Mouse (Mus musculus): ENCODE measurements at regions not wholly inside any gene's neighbourhood (a gene's known extent, or its start where the extent isn't known, plus 50 kb on each side); places are given as distances from the start of the nearest gene placed in this dataset.

DNA sequence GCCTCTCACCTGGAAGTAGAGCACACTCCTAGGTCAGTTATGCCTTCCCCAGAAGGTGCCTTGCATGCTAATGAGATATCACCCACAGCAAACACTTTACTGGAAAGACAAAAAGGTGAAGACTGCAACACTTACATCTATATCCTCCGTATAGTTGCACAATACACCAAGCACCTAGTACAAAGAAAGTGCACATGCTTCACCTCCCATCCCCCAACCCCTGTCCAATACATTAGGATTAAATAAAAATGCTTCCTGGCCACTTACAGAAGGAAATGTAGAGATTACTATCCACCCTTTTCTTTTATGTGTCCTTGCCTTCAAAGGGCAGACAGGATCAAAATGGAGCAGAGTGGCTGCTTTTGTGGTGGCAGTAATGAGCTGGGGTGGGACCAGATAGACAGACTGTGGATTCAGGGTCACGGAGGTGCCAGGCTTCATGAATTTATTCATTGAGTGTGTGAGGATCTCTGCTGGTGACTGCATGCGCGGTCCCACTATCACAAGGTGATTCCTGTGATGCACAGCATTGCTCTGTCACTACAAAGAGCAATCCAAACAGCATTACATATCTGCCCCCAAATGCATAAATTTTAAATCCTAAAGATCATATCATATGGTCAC is 109.9 kb upstream of the Fat4 start:
- H3K27ac ChIP-seq (replicated peaks): no peak overlapping the region
- WGBS: 43% methylated on average over 4 of the region's 4 CpGs
- H3K4me3 ChIP-seq: no peak overlapping the region
- no peak overlapping the region for H3K9ac ChIP-seq (replicated peaks)
- no peaks in the 10 kb centered on the region for H3K4me1 ChIP-seq
- H3K4me2 ChIP-seq (replicated peaks): no peak overlapping the region
- no peaks in the 10 kb centered on the region for H3K9me3 ChIP-seq
- H3K36me3 ChIP-seq: no peaks in the 10 kb centered on the region
- ATAC-seq (replicated peaks): peak; percentile 43; the same call in 1 of the 2 replicates
- H3K27me3 ChIP-seq: no peaks in the 10 kb centered on the region

DNA sequence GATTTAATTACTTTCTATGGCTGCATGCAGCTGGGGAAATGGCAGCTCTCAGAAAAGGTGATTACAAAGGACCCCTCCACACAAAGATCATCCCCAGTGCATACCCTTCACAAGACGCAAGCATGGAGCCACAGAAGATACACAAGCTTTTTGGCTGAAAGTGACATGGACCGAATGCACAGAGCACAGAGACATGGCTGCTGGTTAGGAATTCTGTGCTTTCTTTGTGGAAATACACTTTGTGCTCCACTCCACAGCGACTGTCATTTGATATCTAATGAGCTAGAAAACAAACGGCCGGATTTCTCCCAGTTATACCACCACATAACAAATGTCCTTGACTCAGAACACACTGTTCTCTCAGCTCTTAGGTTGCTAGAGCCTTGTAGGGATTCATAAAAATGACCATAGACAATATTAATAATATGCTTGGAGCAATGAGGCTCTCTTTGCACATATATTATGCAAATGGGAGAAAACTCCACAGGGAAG is 132.1 kb upstream of the Fat4 start:
- Histone ChIP-seq H3K9ac (replicated peaks) (no peak overlapping the region), H3K27ac (replicated peaks) (peak overlapping the region; percentile 36), H3K9me3 (no peaks in the 10 kb centered on the region), H3K4me1 (peaks cover 10% of the 10 kb centered on the region; the same call in 1 of the 2 replicates), H3K4me3 (no peak overlapping the region), H3K27me3 (no peaks in the 10 kb centered on the region), H3K36me3 (no peaks in the 10 kb centered on the region), H3K4me2 (replicated peaks) (no peak overlapping the region)
- ATAC-seq (replicated peaks): 0 out of 2 replicates have a peak, but pooled peaks have one; percentile 32
- 26% methylated on average over 5 of the region's 5 CpGs for WGBS

DNA sequence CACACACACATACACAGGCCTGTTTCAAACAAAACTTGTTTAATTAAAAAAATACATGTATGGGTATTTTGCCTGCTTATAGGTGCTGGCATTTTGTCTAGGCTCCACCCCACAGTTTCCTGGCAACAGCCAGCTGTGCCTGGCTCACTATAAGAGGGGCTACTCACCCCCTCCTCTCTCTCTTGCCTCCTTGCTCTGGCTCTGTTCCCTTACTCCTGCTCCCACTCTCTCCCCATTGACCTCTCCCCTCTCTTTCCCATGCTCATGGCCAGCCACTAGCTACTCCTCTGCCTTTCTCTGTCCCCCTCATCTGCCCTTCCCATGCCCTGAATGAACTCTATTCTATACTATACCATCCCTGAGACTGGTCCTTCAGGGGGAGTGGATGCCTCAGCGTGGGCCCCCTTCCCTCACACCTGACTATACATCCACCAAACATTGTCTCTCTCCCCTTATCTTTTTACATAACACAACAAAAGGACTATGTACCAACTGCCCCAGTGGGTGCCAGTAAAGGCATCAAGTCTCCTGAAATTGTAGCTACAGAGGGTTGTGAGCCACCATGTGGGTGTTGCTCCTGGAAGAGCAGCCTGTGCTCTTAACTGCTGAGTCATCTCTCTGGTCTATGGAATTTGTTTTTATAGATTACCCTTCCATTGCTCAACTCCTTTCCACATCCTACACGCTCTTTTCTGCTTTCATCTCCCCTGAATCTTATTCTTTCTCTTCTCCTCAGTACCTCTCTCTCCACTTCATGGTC is 133.1 kb upstream of the Fat4 start:
- WGBS: 84% methylated on average over 2 of the region's 2 CpGs
- Histone ChIP-seq H3K9ac (replicated peaks) (no peak overlapping the region), H3K4me1 (peaks cover 10% of the 10 kb centered on the region; the same call in 1 of the 2 replicates), H3K4me3 (no peak overlapping the region), H3K36me3 (no peaks in the 10 kb centered on the region), H3K4me2 (replicated peaks) (no peak overlapping the region), H3K27ac (replicated peaks) (no peak overlapping the region), H3K27me3 (no peaks in the 10 kb centered on the region), H3K9me3 (no peaks in the 10 kb centered on the region)
- ATAC-seq (replicated peaks): no peak

DNA sequence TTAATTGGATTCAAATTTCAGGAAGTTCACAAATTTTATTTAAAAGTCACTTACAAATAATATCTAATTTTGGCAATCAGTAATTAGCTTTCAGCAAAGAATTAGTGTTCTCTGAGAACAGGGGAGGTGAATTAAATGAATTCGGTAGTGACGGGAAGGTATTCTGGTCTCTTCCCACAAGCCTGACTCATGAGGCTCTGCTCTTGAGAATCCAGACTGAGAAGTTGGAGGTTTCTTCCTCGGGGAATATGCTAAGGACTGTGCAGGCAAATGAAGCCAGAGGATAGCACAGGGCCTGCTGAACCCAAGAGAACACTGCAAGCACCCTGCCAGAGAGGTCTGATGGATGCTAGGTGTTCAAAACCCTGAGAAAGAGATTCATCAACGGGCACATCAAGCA is 144.6 kb upstream of the Fat4 start:
- no peak for ATAC-seq (replicated peaks)
- Histone ChIP-seq H3K36me3 (no peaks in the 10 kb centered on the region), H3K9ac (replicated peaks) (no peak overlapping the region), H3K4me1 (no peaks in the 10 kb centered on the region), H3K27me3 (no peaks in the 10 kb centered on the region), H3K27ac (replicated peaks) (no peak overlapping the region), H3K4me3 (no peak overlapping the region), H3K4me2 (replicated peaks) (no peak overlapping the region), H3K9me3 (no peaks in the 10 kb centered on the region)
- 75% methylated on average over 4 of the region's 4 CpGs for WGBS

DNA sequence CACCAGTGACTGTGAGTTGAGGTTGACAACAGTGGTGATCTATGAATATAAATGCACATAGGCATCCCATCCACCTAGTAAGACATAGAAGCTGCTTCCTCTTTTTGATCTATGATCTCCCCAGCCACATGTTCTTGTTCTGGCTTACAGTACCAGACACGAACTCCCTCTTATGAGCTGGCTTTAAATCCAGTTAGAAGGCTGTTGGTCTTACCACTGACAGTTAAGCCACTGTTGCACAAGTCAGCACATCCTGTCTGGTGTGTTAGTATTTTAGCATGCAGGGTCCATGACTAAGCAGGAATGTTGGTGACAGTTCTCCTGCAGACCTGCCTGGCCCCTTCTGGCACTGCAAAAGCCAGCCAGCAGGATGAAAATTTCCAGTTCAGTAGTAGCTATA is 164.1 kb upstream of the Fat4 start:
- H3K4me1 ChIP-seq: no peaks in the 10 kb centered on the region
- no peaks in the 10 kb centered on the region for H3K36me3 ChIP-seq
- no peak overlapping the region for H3K4me3 ChIP-seq
- no peaks in the 10 kb centered on the region for H3K27me3 ChIP-seq
- no peaks in the 10 kb centered on the region for H3K9me3 ChIP-seq
- H3K4me2 ChIP-seq (replicated peaks): no peak overlapping the region
- no peak overlapping the region for H3K27ac ChIP-seq (replicated peaks)
- WGBS: 90% methylated on average over 1 of the region's 1 CpGs
- H3K9ac ChIP-seq (replicated peaks): no peak overlapping the region
- ATAC-seq (replicated peaks): no peak

DNA sequence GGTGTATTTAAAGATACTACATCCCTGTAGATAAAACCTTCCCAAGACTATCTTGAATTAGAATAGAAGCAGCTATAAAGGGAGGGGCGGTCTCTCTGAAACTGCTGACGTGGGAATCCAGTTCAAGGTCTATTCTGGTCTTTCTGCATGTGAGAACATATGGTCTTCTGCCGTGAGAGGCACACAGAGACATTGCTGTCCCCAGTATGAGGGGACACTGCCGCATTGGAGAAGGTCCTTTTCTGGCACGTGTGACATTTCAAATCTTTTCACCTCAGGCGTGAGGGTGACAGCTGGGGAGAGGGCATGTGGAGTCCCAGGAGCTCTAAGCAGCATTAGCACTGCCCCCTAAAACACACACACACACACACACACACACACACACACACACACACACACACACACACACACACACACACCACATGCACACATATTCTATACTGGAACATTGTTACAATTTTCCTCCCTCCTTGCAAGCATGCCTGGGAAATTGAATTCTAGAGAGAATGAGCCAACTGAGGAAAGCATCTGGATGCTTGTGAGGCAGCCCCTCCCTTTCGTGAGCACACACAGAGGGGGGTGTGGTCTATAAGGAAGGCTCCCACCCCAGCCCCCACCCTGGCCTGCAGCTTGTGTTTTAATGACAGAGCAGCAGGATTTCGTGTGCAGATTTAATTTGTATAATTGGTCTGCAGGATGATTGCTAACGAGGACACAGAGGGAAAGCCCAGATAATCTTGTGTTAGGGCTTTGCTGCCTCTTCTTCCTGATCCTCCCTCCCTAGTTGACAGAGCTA is 174.5 kb upstream of the Fat4 start:
- ATAC-seq (replicated peaks): peak; percentile 79
- no peaks in the 10 kb centered on the region for H3K36me3 ChIP-seq
- no peaks in the 10 kb centered on the region for H3K27me3 ChIP-seq
- 0 out of 2 replicates have a peak overlapping the region, but pooled peaks have one; percentile 2 for H3K4me2 ChIP-seq (replicated peaks)
- H3K27ac ChIP-seq (replicated peaks): peak overlapping the region; percentile 60
- peaks cover 16% of the 10 kb centered on the region for H3K4me1 ChIP-seq
- no peak overlapping the region for H3K4me3 ChIP-seq
- H3K9ac ChIP-seq (replicated peaks): no peak overlapping the region
- 6% methylated on average over 9 of the region's 9 CpGs for WGBS
- H3K9me3 ChIP-seq: no peaks in the 10 kb centered on the region

DNA sequence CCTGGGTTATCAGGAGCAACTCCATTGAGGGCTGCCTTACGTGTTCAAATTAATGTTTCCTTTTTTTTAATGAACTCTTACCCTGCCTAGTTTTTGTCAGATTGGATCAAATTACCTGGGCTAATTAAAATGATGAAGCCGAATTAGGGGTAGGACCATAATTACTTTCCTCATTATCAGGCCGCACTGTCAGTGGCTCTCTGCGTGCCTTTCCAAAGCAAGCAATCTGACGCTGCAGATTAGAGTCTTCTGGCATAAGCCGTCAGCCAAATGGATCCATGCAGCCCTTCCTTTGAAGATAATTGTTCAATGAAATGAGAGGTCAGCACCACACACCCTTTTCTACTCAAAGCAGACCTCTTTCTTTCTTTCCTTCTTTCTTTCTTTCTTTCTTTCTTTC is 175.5 kb upstream of the Fat4 start:
- ATAC-seq (replicated peaks): no peak; the same call in 1 of the 2 replicates
- H3K36me3 ChIP-seq: no peaks in the 10 kb centered on the region
- no peak overlapping the region for H3K9ac ChIP-seq (replicated peaks)
- 3% methylated on average over 6 of the region's 6 CpGs for WGBS
- H3K4me3 ChIP-seq: no peak overlapping the region
- H3K4me1 ChIP-seq: peaks cover 16% of the 10 kb centered on the region
- H3K27ac ChIP-seq (replicated peaks): no peak overlapping the region
- H3K27me3 ChIP-seq: no peaks in the 10 kb centered on the region
- H3K9me3 ChIP-seq: no peaks in the 10 kb centered on the region
- H3K4me2 ChIP-seq (replicated peaks): no peak overlapping the region

DNA sequence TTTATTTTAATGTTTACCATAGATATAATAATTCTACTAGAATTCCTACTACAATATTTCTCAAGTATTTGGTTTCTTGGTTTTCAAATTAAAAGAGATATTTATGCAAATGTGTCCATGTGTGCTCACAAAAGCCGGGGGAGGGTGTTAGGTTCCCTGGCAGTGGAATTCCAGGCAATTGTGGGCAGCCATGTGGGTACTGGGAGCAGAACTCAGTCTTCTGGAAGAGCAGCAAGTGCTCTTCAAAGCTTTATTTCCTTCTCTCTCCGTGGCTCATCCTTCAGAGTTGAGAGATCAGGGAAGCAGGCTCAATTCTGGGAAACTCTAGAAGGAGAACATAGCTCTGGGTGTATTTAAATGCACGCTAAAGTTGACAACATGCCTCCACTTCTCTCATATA is 178.8 kb upstream of the Fat4 start:
- no peaks in the 10 kb centered on the region for H3K9me3 ChIP-seq
- peaks cover 15% of the 10 kb centered on the region for H3K4me1 ChIP-seq
- H3K36me3 ChIP-seq: no peaks in the 10 kb centered on the region
- H3K4me3 ChIP-seq: no peak overlapping the region
- no peak for ATAC-seq (replicated peaks)
- no peak overlapping the region for H3K4me2 ChIP-seq (replicated peaks)
- 78% methylated on average over 3 of the region's 3 CpGs for WGBS
- no peaks in the 10 kb centered on the region for H3K27me3 ChIP-seq
- no peak overlapping the region for H3K9ac ChIP-seq (replicated peaks)
- no peak overlapping the region for H3K27ac ChIP-seq (replicated peaks)

DNA sequence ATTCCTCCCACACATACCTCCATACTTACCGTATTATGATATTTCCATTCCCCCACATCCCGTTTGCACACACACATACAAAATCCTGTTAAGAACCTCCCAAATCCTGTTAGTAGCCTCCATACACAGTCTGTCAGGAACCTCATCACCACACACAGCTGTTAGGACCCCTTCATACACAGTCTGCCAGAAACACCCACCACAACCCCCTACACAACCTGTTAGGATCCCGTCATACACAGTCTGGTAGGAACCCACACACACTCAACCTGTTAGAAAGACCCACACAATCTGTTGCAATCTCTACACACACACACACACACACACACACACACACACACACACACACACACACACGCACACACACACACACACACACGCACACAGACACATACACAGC is 187.5 kb upstream of the Fat4 start:
- H3K4me3 ChIP-seq: no peak overlapping the region
- ATAC-seq (replicated peaks): 0 out of 2 replicates have a peak, but pooled peaks have one; percentile 47
- no peak overlapping the region for H3K27ac ChIP-seq (replicated peaks)
- H3K36me3 ChIP-seq: no peaks in the 10 kb centered on the region
- H3K27me3 ChIP-seq: no peaks in the 10 kb centered on the region
- peaks cover 15% of the 10 kb centered on the region for H3K4me1 ChIP-seq
- H3K9ac ChIP-seq (replicated peaks): no peak overlapping the region
- 87% methylated on average over 5 of the region's 5 CpGs for WGBS
- no peaks in the 10 kb centered on the region for H3K9me3 ChIP-seq
- H3K4me2 ChIP-seq (replicated peaks): no peak overlapping the region

DNA sequence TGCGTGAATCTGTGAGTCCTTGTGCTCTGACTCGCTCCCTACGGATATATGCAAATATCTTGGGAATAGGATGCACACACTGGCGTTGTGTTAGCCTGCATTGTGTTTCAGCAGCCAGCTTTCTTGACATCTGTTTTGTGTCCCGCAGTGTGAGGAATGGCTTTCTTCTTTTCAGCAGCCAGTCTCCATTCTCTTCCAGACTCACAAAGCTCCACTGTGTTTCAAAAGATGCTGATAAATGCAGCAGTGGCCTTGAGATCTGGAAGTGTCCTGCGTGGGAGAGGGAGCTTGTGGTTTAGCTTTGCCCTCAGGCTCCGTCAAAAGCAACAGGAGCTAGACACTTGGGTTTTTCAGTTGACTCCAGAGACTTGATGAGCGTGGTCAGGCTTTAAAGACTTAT is 188.9 kb upstream of the Fat4 start:
- 6% methylated on average over 8 of the region's 8 CpGs for WGBS

DNA sequence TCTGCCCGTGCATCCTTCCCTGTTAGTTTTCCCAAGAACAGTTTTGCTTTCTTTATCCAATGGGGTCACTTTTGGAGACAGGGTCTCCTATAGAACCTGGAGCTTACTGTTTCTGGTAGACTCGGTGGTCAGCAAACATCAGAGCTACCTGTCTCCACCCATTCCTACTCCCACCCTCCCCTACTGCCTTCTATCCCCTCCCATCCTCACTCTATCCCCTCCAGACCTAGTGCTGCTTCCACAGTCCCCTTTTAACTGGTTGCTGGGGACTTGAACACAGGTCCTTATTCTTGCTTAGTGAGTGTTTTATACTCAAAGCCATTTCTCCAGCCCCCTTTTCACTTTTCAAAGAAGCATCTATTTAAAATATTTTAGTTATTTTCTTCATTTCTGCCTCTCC is 189.4 kb upstream of the Fat4 start:
- H3K4me3 ChIP-seq: no peak overlapping the region
- no peak overlapping the region for H3K9ac ChIP-seq (replicated peaks)
- no peaks in the 10 kb centered on the region for H3K9me3 ChIP-seq
- no peaks in the 10 kb centered on the region for H3K36me3 ChIP-seq
- no peak for ATAC-seq (replicated peaks)
- H3K27me3 ChIP-seq: no peaks in the 10 kb centered on the region
- H3K4me1 ChIP-seq: peaks cover 15% of the 10 kb centered on the region
- 71% methylated on average over 2 of the region's 2 CpGs for WGBS
- H3K4me2 ChIP-seq (replicated peaks): no peak overlapping the region
- H3K27ac ChIP-seq (replicated peaks): no peak overlapping the region

More for the DNA sequence above, 188.9 kb upstream of the Fat4 start:
- ATAC-seq (replicated peaks): 0 out of 2 replicates have a peak, but pooled peaks have one; percentile 39
- no peaks in the 10 kb centered on the region for H3K36me3 ChIP-seq
- no peak overlapping the region for H3K4me3 ChIP-seq
- H3K9ac ChIP-seq (replicated peaks): no peak overlapping the region
- H3K4me2 ChIP-seq (replicated peaks): no peak overlapping the region
- no peak overlapping the region for H3K27ac ChIP-seq (replicated peaks)
- H3K9me3 ChIP-seq: no peaks in the 10 kb centered on the region
- no peaks in the 10 kb centered on the region for H3K27me3 ChIP-seq
- H3K4me1 ChIP-seq: peaks cover 15% of the 10 kb centered on the region

DNA sequence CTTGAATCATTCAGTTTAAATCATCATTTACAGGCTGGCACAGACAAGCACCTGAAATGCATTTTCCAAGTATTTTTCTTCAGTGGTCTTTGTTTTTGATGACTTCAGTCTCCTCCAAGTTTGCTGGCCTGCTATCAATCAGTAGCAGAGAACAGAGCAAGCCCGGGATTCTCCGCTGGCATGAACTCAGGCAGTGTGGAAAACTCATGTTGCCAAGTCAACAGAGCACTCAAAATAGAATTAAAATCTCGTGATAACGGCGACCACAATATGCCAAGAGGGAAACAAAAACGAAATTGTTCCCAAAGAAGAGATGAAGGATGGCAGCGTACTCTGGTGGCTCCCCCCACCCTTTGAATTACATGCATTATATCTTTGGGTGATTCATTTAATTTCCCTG is 190.9 kb upstream of the Fat4 start:
- Histone ChIP-seq H3K27ac (replicated peaks) (no peak overlapping the region), H3K4me2 (replicated peaks) (no peak overlapping the region), H3K9ac (replicated peaks) (no peak overlapping the region), H3K9me3 (no peaks in the 10 kb centered on the region), H3K4me1 (peaks cover 15% of the 10 kb centered on the region), H3K4me3 (no peak overlapping the region), H3K36me3 (no peaks in the 10 kb centered on the region), H3K27me3 (no peaks in the 10 kb centered on the region)
- WGBS: 58% methylated on average over 7 of the region's 7 CpGs
- no peak for ATAC-seq (replicated peaks)

Data from forebrain, embryonic 15.5 days (tissue).